Mouse (Mus musculus): ENCODE data around the gene Zfp101. TPM values are rescaled to one million over a fixed set of nuclear protein-coding genes. Genes with fewer than 3 reads are reported as not detected.

Gene Zfp101
- polyA plus RNA-seq, 1 experiment from 2014 or later: 26.0 TPM

Other genes with a start within 250 kb of the Zfp101 start
- 0.05 TPM in 1 of 2 replicates, not detected in the other for gene Olfr55, start 226.2 kb downstream of the Zfp101 start, polyA plus RNA-seq (2015; fragmentation: Nextera tagmentation; extraction: Ambion mirVana)
- gene Olfr239, start 203.3 kb downstream of the Zfp101 start, polyA plus RNA-seq (2015; fragmentation: Nextera tagmentation; extraction: Ambion mirVana): not detected in 2 replicates
- gene Olfr1564, start 173.0 kb downstream of the Zfp101 start, polyA plus RNA-seq (2015; fragmentation: Nextera tagmentation; extraction: Ambion mirVana): not detected in 2 replicates
- 17.7 and 19.8 TPM in 2 replicates for gene Zfp955a, start 139.5 kb downstream of the Zfp101 start, polyA plus RNA-seq (2015; fragmentation: Nextera tagmentation; extraction: Ambion mirVana)
- 0.04 TPM in 1 of 2 replicates, not detected in the other for gene Olfr63, start 130.0 kb downstream of the Zfp101 start, polyA plus RNA-seq (2015; fragmentation: Nextera tagmentation; extraction: Ambion mirVana)
- 15.1 and 15.8 TPM in 2 replicates for gene Zfp955b, start 105.1 kb downstream of the Zfp101 start, polyA plus RNA-seq (2015; fragmentation: Nextera tagmentation; extraction: Ambion mirVana)
- 11.9 and 12.9 TPM in 2 replicates for gene Zfp81, start 35.8 kb downstream of the Zfp101 start, polyA plus RNA-seq (2015; fragmentation: Nextera tagmentation; extraction: Ambion mirVana)
- gene Actl9, start 38.3 kb upstream of the Zfp101 start, polyA plus RNA-seq (2015; fragmentation: Nextera tagmentation; extraction: Ambion mirVana): not detected in 2 replicates
- gene Adamts10, start 129.6 kb upstream of the Zfp101 start, polyA plus RNA-seq (2015; fragmentation: Nextera tagmentation; extraction: Ambion mirVana): 106 and 120 TPM in 2 replicates
- 3.5 and 3.7 TPM in 2 replicates for gene Myo1f, start 161.1 kb upstream of the Zfp101 start, polyA plus RNA-seq (2015; fragmentation: Nextera tagmentation; extraction: Ambion mirVana)
- gene Zfp414, start 234.4 kb upstream of the Zfp101 start, polyA plus RNA-seq (2015; fragmentation: Nextera tagmentation; extraction: Ambion mirVana): 51.4 and 53.7 TPM in 2 replicates
- 0.65 and 0.68 TPM in 2 replicates for gene Pram1, start 243.4 kb upstream of the Zfp101 start, polyA plus RNA-seq (2015; fragmentation: Nextera tagmentation; extraction: Ambion mirVana)